Mouse (Mus musculus) frontal cortex, postnatal 10 days (tissue): ENCODE results near the gene Akt3.

ENCODE experiments used
- DNase-seq, 2 experiments: peaks; one replicate each; pipeline ENCODE4 v3.0.0; 2022; ENCODE audit warnings: low spot score in 2 of 2, mixed read lengths in 1 of 2

The Akt3 gene

DNA sequence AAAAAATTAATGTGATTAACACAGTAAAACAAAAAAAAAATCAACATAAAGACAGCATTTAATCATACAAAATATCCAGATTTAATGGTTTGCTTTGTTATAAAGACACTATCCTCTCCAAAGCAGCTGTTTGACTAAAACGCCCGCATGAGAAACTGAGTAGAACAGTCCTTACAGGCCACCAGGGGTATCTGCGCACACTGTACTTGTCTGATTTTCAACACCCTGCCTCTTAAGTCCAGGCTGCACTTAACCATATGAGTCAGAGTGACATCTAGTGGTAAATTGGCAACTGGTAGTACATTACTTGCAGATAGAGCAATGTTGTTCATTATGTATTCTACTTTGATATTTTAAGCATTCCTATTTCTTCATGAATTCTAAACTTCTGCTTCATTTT lies 69.3 kb downstream of the Akt3 start:
- DNase-seq, result peak in 1 of 2 experiments; percentile 12

DNA sequence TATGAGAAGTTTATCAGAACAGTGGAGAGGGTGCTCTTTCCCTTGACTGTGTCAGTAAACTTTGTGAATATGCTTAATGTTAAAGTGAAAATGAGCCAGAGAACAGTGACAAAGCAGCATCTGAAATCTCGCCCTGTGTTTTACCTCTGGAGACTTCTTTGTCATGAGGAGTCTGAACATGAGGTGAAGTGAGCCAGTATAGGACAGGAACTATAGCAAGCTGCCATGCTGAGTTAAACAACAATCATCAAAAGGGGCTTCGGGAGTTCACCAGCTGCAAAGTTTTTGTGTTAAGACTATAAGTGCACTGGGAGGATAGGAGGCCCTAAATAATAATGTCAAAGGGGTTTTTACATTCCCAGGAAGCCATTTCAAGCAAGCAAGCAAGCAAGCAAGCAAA lies 71.3 kb downstream of the Akt3 start:
- no peak for DNase-seq

DNA sequence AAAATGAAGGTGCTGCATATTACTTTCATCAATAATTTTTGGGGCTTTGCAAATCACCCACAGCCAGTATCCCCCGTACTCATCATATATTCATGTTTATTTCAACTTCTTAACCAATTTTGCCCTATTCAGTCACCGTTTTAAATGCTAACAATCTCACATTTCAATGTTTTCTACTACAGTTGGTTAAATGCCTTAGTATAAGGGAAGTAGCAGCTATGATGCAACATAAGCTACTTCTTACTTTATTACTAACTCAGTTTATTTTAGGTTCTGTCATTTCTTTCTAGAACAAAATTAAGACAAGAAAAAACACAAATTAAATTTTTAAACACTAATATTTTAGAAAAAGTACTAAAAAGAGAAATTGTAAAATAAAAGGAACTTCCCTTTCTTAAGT lies 78.4 kb downstream of the Akt3 start:
- DNase-seq, result no peak

DNA sequence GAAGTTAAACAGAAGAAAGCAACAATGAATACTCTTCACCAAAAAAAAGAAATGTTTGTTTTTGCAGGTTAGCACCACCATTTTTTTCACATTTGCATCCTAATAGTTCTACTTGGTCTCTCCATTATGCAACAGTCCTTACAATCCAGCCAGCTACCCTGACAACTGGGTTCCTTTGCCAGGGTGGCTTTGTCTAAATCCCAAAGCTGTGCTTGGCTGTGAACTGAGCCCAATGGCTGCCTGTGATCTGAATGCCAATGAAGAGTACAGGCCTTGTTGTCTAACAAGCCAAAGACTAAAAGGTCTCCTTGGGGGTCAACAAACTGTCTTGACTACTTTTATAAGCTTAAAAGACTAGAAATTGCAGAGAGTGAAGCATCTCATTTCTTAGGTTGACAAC lies 82.6 kb downstream of the Akt3 start:
- peak; percentile 35 to 52 for DNase-seq

DNA sequence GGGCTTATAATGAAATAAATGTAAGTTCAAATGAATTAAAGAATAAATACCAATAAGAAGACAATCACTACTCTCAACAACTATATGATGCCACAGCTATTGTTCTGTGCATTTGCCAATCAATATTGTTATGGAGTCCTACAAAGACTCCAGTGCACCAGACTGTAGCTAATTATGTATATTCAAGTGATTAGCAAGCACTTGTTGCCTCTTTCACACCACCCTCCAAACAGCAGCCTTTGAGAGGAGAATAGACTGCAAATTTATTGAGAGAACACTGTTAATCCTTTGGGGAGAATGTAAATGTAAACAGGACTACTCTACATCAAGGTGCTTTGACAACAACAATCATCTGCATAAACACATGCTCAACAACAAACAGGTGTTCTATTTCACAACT lies 86.7 kb downstream of the Akt3 start:
- DNase-seq, result no peak

DNA sequence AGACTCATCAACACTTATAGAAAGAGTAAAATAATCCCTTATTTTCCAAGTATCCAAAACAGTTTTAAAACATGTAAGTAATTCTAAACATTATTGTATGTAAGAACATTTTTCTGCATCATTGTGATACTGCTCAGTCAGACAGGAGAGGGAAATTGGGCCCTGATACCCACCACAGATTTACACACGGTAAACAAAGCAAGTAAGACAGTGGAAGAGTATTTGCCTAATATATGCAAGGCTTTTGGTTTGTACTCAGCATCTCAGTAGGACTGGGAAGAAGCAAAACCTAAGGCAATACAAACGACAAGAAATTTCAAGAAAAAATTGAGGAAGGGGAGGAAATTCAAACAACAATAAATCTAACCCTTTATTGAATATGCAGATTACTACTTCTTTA lies 92.2 kb downstream of the Akt3 start:
- DNase-seq, result no peak

DNA sequence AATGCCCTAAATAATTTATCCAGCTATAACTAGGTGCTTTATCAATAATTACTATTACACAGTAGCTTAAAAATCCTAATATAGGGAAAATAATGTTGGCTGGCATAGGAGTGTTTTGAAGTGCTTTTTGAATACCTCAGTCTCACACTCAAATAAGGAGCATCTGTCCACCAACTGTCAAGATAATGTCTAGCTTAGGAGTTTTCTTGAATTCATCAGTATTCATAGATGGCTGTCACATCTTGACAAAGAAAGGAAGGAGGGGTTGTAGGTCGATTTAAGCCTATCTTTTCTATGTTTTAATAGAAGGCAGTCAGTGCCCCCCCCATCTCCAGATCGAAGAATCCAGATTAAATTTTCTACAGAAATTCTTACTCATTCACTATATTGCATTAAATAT lies 92.7 kb downstream of the Akt3 start:
- DNase-seq, result no peak

DNA sequence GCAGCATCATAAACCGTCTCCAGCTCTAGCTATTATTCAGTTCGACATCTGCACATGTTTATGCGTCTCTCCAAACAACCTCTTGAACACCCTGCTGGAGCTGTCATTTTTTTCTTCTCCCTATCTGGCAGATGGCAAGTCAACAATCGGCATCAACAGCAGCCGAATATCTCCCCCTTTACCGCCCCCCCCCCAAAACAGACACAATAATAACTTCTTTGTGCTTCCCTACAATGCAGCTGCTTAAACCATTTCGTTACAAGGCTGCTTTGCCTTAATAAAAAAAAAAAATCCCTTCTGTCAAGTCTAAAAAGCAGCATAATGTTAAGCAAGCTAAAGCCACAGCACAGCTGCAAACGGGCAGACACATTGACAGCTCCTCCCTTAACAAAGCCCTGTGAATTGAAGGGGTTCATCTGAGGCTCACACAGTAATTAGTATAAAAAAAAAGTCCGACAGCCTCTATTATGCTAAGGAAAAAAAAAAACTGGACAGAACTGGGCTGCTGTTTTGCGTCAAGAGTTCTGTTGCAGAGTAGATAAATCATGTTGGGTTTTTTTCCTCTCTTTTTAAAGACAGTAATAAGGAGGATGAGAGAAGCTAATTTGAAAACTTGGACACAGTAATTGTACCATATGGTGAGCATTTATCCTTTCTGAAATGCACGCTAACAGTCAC lies 107.5 kb downstream of the Akt3 start:
- no peak for DNase-seq

DNA sequence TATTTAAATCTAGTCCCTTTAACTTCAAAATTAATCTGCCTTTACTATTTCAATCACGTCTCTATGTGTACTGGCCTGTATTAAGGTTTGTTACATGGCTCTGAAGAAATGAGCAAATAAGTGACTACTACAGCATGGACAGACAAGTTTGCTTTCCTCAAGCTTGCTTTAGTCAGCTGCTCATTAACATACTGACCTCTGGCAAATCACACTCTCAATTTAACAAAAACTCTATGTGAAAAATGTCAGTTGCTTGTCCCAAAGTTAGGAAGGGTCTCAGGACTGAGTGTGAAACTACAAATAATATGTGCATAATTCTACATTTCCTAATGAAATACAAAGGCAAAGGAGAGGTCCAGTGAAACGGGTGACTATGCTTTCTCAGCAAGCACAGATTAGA lies 109.3 kb downstream of the Akt3 start:
- DNase-seq, result no peak

DNA sequence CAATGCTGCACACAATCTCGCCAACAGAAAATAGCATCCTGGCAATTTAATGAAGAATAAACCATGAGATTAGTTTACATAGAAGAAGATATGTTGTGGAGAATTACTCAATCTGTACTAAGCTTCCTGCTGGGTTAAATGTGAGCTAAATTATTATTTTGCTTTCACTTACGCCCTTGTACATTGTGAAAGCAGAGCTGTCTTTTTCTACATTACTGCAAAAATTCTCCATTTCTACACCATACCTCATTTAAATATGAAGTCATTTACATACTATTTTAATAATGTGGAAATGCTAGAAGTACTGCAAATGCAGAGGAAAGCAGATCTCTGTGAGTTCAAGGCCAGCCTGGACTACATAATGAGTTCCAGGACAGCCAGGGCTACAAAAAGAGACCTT lies 116.5 kb downstream of the Akt3 start:
- no peak for DNase-seq

DNA sequence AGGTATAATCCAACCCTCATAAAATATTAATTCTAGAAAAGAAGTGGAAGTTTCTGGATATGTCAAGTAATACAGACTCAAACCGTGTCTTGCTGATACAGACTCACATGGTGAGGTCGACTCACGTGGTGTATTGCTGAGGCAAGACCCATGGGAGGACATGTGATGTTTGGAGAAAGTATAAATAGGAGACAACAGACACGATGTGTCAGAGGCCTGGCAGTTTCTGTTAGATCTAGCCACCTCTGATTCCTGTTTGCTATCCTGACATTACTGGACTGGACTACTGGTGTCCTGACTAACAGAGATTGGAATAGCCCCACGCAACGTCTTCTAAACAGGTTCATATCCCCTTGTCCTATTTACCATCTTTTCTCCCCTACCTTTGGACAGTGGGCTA lies 118.4 kb downstream of the Akt3 start:
- no peak for DNase-seq

DNA sequence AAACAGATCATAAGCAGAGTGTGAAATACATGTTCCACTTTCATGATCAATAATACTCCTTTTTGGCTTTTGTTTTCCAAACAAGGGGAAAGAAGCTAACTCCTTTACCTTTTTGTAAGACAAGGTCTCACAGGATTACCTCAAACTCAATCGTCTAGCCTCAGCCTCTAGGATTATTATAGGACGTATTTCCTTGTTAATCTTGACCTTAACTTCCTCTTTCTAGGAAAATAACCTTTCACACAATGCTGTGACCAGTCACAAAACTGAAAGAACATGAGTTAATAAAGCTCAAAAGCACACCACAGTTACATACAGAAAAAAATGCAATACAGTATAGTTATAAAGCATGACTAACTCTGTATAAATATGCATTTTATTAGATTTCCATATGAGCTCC lies 126.5 kb downstream of the Akt3 start:
- DNase-seq, result no peak

DNA sequence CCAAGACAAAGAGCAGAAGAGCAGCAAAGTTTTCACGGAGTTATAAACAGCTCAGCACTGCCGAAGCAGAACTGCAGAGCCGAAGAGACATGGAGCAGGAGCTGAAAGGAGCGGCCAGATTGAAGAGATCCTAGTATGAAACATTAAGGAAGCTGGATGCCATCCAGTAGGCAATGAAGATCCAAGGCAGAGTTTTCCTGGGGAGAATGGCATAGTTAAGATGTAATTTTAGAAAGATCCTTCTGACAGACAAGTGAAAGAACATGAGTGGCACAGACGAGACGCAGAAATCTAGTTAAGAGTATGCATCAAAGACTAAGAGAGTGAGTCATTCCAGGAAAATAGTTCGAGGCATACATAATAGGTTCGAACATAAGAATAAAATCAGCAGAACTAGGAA lies 131.3 kb downstream of the Akt3 start:
- no peak for DNase-seq

DNA sequence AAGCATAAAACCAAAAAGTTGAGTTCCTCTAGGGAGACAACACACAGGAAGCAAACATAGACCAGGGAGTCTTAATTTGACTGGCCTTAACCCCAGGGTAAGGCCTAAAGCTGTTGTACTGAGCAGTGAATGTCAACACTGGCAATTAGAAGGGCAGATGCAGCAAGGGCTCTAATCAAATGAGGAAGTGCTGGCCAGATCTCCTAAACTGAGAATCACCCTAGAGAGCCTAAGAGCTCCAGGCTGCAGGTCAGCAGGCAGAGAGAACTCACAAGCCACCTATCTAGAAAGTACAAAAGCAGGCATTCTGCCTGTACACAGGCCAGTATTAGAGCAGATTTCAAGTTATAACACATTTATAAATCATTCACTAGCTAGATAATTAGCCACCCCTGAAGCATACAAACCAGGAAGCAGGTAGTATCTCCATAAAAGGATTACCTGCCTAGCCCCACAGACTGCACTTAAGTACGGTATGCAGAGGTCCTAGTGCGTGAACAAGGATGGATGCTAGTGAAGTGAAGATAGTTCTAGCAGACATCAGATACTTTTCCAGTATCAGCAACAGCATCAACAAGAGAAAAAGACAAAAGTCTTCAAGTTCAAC lies 147.2 kb downstream of the Akt3 start:
- no peak for DNase-seq

DNA sequence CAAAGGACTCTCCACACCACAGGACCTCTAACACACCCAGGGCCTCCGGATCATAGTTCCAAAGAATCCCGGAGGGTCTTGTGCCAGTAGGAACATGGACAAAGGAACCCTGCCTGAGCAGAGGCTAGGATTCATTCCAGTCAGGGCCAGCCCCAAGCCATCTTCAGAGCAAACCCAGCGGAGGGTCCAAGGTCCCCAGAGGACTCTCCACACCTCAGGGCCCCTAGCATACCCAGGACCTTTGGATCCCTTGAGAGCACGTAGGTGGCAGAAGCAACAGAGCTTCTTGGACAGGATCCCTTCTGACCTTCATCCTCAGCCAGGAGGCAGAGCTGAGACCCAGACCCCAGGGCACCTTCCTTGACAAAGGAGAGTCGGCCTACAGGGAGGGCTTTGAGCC lies 167.5 kb downstream of the Akt3 start:
- DNase-seq, result no peak

DNA sequence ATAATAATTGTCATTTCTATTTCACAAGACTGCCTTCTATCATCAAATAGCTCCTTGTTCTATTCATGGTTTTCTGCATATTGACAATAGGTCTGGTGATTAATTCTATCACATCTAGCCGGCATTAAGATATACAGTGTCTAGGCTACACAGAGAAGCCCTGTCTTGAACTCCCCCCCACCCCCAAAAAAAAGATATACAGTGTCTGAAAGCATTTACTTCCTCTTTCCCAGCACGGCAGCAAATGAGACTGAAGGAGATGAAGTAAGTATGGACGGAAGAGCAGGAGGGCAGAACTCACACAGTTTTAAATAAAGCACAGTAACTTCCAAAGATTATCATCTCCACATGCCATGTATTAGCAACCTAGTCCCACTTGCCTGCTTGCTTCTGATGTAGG lies 168.5 kb downstream of the Akt3 start:
- DNase-seq, result no peak

DNA sequence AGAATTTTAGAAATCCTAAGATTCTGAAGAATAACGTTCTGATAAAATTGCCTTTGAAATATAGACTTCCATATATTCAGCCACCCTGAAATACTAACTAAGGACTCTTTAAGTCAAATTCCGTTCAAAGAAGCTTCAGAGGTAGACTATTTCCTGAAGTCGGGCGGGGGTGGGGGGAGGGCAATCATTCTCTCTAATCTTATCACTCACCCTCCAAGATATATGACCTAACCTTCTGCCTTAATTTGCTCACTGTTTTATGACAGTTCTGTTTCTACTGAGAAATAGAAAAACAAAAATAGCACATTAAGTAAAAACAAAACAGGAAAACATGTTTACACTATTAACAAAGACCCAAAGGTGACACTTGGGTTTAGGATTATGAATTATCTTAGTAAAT lies 169.0 kb downstream of the Akt3 start:
- DNase-seq, result no peak

DNA sequence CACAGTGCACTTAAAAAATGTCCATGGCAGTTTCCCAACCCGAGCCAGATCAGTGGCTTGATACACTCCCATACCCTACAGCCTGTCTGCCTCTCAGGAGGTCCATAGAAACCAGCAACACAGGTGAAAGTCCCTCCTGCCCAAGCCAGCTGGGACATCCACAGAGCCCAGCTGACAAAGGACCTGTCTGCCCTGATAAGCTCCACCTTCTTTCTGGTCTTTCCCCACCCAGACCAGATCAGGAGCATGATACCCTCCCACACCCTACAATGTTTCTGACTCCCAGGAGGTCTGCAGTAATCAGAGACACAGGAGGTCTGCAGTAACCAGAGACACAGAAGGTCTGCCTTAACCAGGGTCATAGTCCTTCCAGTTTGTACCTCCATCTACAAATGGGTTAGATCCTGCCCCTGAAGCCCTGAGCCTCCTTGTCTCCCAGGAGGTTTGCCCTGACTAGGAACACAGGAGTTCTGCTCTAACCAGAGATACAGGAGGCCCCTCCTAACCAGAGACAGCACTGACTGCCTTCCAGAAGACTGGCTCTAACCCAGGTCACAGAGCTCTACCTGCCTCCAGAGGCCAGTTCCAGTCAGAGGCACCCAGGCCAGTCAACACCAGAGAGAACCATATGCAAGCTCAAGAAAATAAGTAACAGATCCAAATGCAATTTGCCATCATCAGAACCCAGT lies 175.9 kb downstream of the Akt3 start:
- no peak for DNase-seq

DNA sequence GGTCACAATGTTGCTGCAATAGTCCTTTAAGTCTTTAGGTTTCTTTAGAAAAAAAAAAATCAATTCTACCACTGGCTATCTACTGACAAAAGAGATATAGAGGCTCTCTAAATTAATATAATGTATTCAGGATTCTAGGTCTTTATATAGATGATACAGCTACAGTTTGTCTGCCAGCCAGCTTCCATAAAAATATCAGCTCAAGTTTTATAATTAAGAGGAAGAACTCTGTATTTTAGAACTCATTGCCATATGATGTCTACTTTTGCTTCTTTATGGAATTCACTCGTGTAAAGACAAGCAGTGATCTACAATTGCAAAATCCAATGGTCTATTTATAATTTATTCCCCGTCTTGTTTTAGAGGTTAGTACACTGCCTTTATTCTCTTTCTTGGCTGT lies 188.8 kb downstream of the Akt3 start:
- DNase-seq, result no peak

DNA sequence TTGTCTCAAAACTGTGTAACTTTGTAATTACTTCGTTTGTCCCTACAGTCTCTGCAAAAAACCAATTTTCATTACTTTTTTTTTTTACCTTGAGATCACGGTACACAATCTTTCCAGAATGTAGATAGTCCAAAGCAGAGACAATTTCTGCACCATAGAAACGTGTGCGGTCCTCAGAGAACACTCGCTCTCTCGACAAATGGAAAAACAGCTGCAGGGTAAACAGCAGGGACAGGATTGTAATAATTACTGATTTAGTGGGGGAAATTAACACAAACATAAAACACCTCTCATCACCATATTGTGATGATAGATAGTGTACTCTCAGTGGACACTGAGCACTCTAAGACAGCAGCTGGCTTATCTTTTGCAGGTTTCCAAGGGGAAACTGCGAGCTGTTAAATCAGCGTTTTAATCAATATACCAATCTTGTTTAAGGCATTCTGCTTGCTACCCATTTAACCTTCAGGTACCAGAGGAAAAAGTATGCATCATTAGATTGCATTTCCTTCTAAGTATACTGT lies 190.8 kb downstream of the Akt3 start:
- no peak for DNase-seq

DNA sequence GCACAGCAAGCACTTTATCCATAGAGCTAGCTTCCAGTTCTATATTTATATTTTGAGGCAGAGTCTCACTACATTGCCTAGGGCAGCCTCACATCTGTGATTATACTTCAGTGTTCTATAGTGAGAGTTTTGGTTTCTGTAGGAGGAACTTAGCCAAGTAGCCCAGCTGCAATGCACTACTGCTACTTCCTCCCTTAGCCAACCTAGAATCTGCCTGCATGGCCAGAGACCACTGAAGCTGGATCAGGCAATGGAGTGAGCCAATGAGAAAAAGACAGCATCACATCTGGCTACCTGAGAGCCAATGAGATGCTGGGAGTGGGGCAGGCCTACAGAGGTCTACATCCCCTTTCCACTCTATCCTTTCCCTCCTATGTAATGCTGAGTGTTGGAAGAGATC lies 192.3 kb downstream of the Akt3 start:
- DNase-seq, result no peak

DNA sequence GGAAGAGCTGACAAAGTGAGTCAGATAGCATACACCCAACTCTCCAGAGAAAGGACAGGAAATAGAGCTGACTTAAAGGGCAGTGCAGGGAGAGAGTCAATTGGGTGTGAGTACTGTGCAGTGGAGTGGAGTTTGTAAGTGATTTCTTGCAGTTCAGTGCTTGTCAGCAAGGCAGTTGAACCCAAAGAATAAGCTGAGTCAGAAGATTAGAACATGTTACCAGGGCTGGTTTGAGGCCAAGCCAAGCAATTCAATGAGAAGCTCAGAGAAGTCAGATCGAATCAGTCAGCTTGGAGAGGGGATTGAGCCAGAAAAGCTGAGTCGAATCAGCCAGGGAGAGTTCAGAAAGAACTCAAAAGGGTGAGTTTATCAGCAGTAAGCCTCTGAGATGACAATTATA lies 196.2 kb downstream of the Akt3 start:
- no peak for DNase-seq

DNA sequence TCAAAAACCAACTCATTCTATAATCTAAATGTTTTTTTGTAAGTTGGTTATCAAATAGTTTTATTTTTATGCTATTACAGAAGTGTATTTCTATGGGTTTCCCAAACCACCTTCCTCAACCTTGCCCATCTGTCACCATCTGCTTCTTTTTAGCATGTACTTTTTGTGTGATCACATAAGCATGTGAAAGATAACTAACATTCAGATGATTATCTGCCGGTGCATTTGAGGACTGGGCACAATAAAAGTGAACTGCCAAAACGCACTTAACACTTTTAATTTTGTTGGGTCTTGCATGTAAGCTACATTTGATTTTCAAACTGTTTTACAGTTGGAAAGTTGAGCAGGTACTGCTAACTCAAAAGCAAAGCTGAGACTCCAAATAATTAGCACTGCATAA lies 203.1 kb downstream of the Akt3 start:
- no peak for DNase-seq
